Mouse (Mus musculus) olfactory bulb, adult 2 months (tissue): ENCODE results near the gene Myrfl. TPM values are rescaled to one million over a fixed set of nuclear protein-coding genes. Genes with fewer than 3 reads are reported as not detected.
A peak's percentile ranks its signal among the peaks of the same experiment; 100 is the strongest.

Experiments used
- H3K27ac ChIP-seq: fragments of 200-500 bp; 2 replicates; pipeline ENCODE4 v1.5.1; 2012; ENCODE audit warnings: low read depth, low read length; ENCODE audit not compliant: insufficient read depth
- H3K4me1 ChIP-seq: fragments of 200-500 bp; 2 replicates; pipeline ENCODE4 v1.6.1; 2012; ENCODE audit warnings: low read length; ENCODE audit not compliant: control insufficient read depth, insufficient read depth
- H3K4me3 ChIP-seq: fragments of 200-500 bp; 2 replicates; pipeline ENCODE4 v1.5.1; 2012; ENCODE audit warnings: mild to moderate bottlenecking, low read depth, low read length, moderate library complexity; ENCODE audit not compliant: insufficient read depth
- CTCF ChIP-seq: fragments of 200-500 bp; IDR thresholded peaks from 2 replicates; pipeline ENCODE4 v1.5.1; 2012; ENCODE audit warnings: low read depth, mild to moderate bottlenecking, low read length, moderate library complexity; ENCODE audit not compliant: insufficient read depth
- POLR2A ChIP-seq: fragments of 200-500 bp; IDR thresholded peaks from 2 replicates; pipeline ENCODE4 v1.6.1; 2012; ENCODE audit warnings: mild to moderate bottlenecking, low read depth, low read length, moderate library complexity; ENCODE audit not compliant: insufficient read depth
- WGBS: fragments of 180-500 bp; shearing (Covaris S2); methylation state at CpG from one replicate; pipeline ENCODE4 v1.1.7; 2018; 5-methylcytosine and 5-hydroxymethylcytosine counted together
- polyA plus RNA-seq: library from polyadenylated mRNA; stranded (reverse); fragments of >200 nt; gene quantifications from 2 replicates; pipeline ENCODE4 v1.2.4, GENCODE M21; 2012; ENCODE audit warnings: low replicate concordance; ENCODE audit not compliant: missing spikeins, insufficient read depth, insufficient read length

Myrfl gene
- polyA plus RNA-seq, 1 experiment: not detected

GRCm38 (mm10) chr10:116848749-116849473 lies 47.8 kb downstream of the Myrfl start:
- no peak for TF ChIP-seq POLR2A
- peak; percentile 65 for TF ChIP-seq CTCF
- peaks cover 5% of the 10 kb centered on the region for H3K4me1 ChIP-seq
- H3K27ac ChIP-seq: no peak overlapping the region
- no peak overlapping the region for H3K4me3 ChIP-seq
- WGBS: 17% methylated on average over 22 of the region's 22 CpGs

- Histone ChIP-seq H3K4me1 (no peaks in the 10 kb centered on the region), H3K27ac (no peak overlapping the region), H3K4me3 (no peak overlapping the region)
- 66% methylated on average over 3 of the region's 3 CpGs for WGBS
- TF ChIP-seq CTCF: no peak
- no peak for TF ChIP-seq POLR2A
Observed at GRCm38 (mm10) chr10:116841551-116841950, 55.2 kb downstream of the Myrfl start.

GRCm38 (mm10) chr10:116830676-116831075 lies 66.0 kb downstream of the Myrfl start:
- no peaks in the 10 kb centered on the region for H3K4me1 ChIP-seq
- TF ChIP-seq POLR2A: no peak
- no peak for TF ChIP-seq CTCF
- H3K27ac ChIP-seq: no peak overlapping the region
- WGBS: 98% methylated on average over 6 of the region's 6 CpGs
- no peak overlapping the region for H3K4me3 ChIP-seq

- 59% methylated on average over 4 of the region's 4 CpGs for WGBS
- TF ChIP-seq CTCF: no peak
- no peak for TF ChIP-seq POLR2A
- H3K27ac ChIP-seq: no peak overlapping the region
- H3K4me3 ChIP-seq: no peak overlapping the region
- no peaks in the 10 kb centered on the region for H3K4me1 ChIP-seq
Observed at GRCm38 (mm10) chr10:116828099-116828498, 68.6 kb downstream of the Myrfl start.

- no peaks in the 10 kb centered on the region for H3K4me1 ChIP-seq
- no peak overlapping the region for H3K27ac ChIP-seq
- H3K4me3 ChIP-seq: no peak overlapping the region
- WGBS: 91% methylated on average over 11 of the region's 11 CpGs
- TF ChIP-seq POLR2A (no peak), CTCF (no peak)
Observed at GRCm38 (mm10) chr10:116827306-116827705, 69.4 kb downstream of the Myrfl start.

- H3K4me3 ChIP-seq: no peak overlapping the region
- H3K27ac ChIP-seq: no peak overlapping the region
- H3K4me1 ChIP-seq: peaks cover 6% of the 10 kb centered on the region; the same call in 1 of the 2 replicates
- WGBS: 37% methylated on average over 15 of the region's 15 CpGs
- TF ChIP-seq CTCF: no peak
Observed at GRCm38 (mm10) chr10:116815311-116816060, 81.2 kb downstream of the Myrfl start.

GRCm38 (mm10) chr10:116813150-116813549 lies 83.6 kb downstream of the Myrfl start:
- 91% methylated on average over 9 of the region's 9 CpGs for WGBS
- TF ChIP-seq CTCF (no peak), POLR2A (no peak)

GRCm38 (mm10) chr10:116810738-116811137 lies 86.0 kb downstream of the Myrfl start:
- Histone ChIP-seq H3K4me1 (peaks cover 9% of the 10 kb centered on the region), H3K4me3 (no peak overlapping the region), H3K27ac (no peak overlapping the region)
- 36% methylated on average over 15 of the region's 15 CpGs for WGBS
- TF ChIP-seq POLR2A: no peak
- TF ChIP-seq CTCF: no peak

More at GRCm38 (mm10) chr10:116813150-116813549, 83.6 kb downstream of the Myrfl start:
- H3K27ac ChIP-seq: no peak overlapping the region
- no peak overlapping the region for H3K4me3 ChIP-seq
- peaks cover 9% of the 10 kb centered on the region for H3K4me1 ChIP-seq

GRCm38 (mm10) chr10:116809383-116809782 lies 87.3 kb downstream of the Myrfl start:
- WGBS: 59% methylated on average over 9 of the region's 9 CpGs
- no peak for TF ChIP-seq CTCF
- no peak for TF ChIP-seq POLR2A

GRCm38 (mm10) chr10:116808556-116809353 lies 88.0 kb downstream of the Myrfl start:
- no peak overlapping the region for H3K4me3 ChIP-seq
- WGBS: 90% methylated on average over 10 of the region's 10 CpGs
- TF ChIP-seq POLR2A (no peak), CTCF (no peak)
- no peak overlapping the region for H3K27ac ChIP-seq
- H3K4me1 ChIP-seq: peaks cover 7% of the 10 kb centered on the region

More at GRCm38 (mm10) chr10:116809383-116809782, 87.3 kb downstream of the Myrfl start:
- H3K27ac ChIP-seq: no peak overlapping the region
- peaks cover 7% of the 10 kb centered on the region for H3K4me1 ChIP-seq
- no peak overlapping the region for H3K4me3 ChIP-seq
